Mouse (Mus musculus): ENCODE data around the gene Adtrp. TPM values are rescaled to one million over a fixed set of nuclear protein-coding genes. Genes with fewer than 3 reads are reported as not detected.

Adtrp gene
- total and polyA plus RNA-seq, 2 experiments = 193 to 323 TPM

DNA sequence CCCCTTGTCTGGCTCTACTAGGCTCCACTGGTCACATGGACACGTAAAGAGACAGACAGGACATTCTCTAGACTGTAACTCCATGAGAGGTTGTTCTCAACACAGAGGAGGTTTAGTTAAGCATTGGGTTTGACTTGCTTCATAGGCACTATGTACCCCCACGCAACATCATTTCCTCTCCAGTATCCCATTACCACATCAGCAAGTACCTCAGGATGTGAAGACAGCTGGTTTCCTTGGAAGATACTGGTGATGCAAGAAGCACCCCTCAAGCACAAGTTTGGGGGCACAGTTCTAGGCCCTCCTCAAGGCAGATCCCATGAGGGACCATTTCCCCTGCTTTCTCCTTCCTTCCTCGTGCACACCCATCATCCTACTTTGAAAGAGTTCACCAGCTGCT is 60.8 kb downstream of the Adtrp start:
- Histone ChIP-seq H3K27me3 (ENCODE audit: control insufficient read depth, insufficient read depth, low read length) (no peaks in the 10 kb centered on the region), H3K9ac (ENCODE audit: low read depth, low read length) (no peak overlapping the region), H3K4me1 (ENCODE audit: control insufficient read depth, insufficient read depth, low read length) (no peaks in the 10 kb centered on the region), H3K4me3 (ENCODE audit: insufficient read depth, low read depth, low read length) (no peak overlapping the region), H3K36me3 (ENCODE audit: control insufficient read depth, insufficient read depth, low read length) (peaks cover 5% of the 10 kb centered on the region; the same call in 1 of the 2 replicates), H3K27ac (replicated peaks; ENCODE audit: insufficient read depth, low read depth, low read length) (no peak overlapping the region), H3K79me2 (ENCODE audit: control insufficient read depth, insufficient read depth, low read length) (peaks cover 4% of the 10 kb centered on the region; the same call in 1 of the 2 replicates)
- TF ChIP-seq POLR2A (IDR thresholded peaks at IDR 0.05; ENCODE audit: extremely low read depth, insufficient read depth, low read length) (no peak), CTCF (IDR thresholded peaks at IDR 0.05; ENCODE audit: low read depth, low read length) (no peak)
- 86% methylated on average over 3 of the region's 3 CpGs for WGBS
- DNase-seq (ENCODE audit: extremely low read depth, low read depth, low spot score) = no peak

DNA sequence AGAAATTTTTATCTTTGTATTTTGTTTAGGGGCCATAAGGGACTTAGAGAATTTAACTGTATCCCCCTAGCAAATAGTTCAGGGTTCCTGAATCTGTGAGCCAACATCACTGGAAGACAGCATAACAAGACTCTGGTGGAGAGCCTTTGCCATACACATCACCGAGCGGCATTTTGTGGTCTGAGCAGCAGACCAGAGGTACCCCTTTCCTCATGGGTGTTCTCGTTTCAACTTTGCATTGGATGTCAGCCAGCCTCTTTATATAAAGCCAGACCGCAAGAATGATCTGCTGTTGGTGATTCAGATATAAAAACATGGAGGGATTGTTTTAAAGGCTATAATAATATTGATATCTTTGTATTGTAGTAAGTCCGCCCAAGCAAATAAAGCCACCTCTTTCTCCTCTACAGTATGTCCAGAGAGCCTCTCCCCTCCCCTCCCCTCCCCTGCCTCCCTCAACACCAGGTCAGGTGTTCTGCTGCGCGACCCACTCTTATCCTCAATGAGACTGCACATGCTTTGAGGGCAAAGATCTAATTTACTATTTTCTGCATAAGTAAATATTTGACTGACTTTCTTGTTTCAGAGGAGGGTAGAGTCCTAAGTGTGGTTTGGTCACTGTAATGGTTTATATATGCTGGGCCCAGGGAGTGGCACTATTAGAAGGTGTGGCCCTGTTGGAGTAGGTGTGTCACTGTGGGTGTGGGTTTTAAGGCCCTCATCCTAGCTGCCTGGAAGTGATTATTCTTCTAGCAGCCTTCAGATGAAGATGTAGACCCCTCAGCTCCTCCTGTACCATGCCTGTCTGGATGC is 62.4 kb downstream of the Adtrp start:
- WGBS = 77% methylated on average over 7 of the region's 7 CpGs
- no peak overlapping the region for H3K27ac ChIP-seq (replicated peaks; ENCODE audit: insufficient read depth, low read depth, low read length)
- no peaks in the 10 kb centered on the region for H3K27me3 ChIP-seq (ENCODE audit: control insufficient read depth, insufficient read depth, low read length)
- H3K9ac ChIP-seq (ENCODE audit: low read depth, low read length) = no peak overlapping the region
- H3K4me1 ChIP-seq (ENCODE audit: control insufficient read depth, insufficient read depth, low read length) = no peaks in the 10 kb centered on the region
- DNase-seq (ENCODE audit: extremely low read depth, low read depth, low spot score) = peak; percentile 25
- TF ChIP-seq POLR2A (IDR thresholded peaks at IDR 0.05; ENCODE audit: extremely low read depth, insufficient read depth, low read length) (no peak), CTCF (IDR thresholded peaks at IDR 0.05; ENCODE audit: low read depth, low read length) (no peak)
- H3K79me2 ChIP-seq (ENCODE audit: control insufficient read depth, insufficient read depth, low read length) = peaks cover 4% of the 10 kb centered on the region; the same call in 1 of the 2 replicates
- H3K36me3 ChIP-seq (ENCODE audit: control insufficient read depth, insufficient read depth, low read length) = peaks cover 6% of the 10 kb centered on the region; the same call in 1 of the 2 replicates
- no peak overlapping the region for H3K4me3 ChIP-seq (ENCODE audit: insufficient read depth, low read depth, low read length)

DNA sequence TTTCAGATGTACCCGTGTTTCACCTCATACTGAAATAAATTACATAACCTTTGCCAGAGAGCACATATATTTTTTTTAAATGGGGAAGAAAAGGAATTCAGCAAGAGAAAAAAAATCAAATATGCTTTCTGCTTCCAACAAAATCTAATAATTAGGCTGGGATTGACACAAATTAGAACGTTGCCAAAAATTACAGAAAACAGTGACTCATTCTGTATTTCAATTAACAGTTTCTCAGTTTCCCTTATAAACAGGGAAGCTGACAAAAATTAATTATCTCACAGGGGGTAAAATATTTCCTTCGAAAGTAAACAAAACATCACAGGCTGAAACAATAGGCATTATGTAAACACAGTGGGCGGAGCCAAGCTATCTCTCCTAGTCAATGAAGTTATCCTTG is 67.2 kb downstream of the Adtrp start:
- Histone ChIP-seq H3K27ac (replicated peaks; ENCODE audit: insufficient read depth, low read depth, low read length) (no peak overlapping the region), H3K9ac (ENCODE audit: low read depth, low read length) (no peak overlapping the region), H3K36me3 (ENCODE audit: control insufficient read depth, insufficient read depth, low read length) (peaks cover 18% of the 10 kb centered on the region), H3K4me1 (ENCODE audit: control insufficient read depth, insufficient read depth, low read length) (no peaks in the 10 kb centered on the region), H3K79me2 (ENCODE audit: control insufficient read depth, insufficient read depth, low read length) (no peaks in the 10 kb centered on the region), H3K27me3 (ENCODE audit: control insufficient read depth, insufficient read depth, low read length) (peaks cover 3% of the 10 kb centered on the region; the same call in 1 of the 2 replicates), H3K4me3 (ENCODE audit: insufficient read depth, low read depth, low read length) (no peak overlapping the region)
- TF ChIP-seq CTCF (IDR thresholded peaks at IDR 0.05; ENCODE audit: low read depth, low read length) (no peak), POLR2A (IDR thresholded peaks at IDR 0.05; ENCODE audit: extremely low read depth, insufficient read depth, low read length) (no peak)
- WGBS = 88% methylated on average over 4 of the region's 4 CpGs
- DNase-seq (ENCODE audit: extremely low read depth, low read depth, low spot score) = no peak

DNA sequence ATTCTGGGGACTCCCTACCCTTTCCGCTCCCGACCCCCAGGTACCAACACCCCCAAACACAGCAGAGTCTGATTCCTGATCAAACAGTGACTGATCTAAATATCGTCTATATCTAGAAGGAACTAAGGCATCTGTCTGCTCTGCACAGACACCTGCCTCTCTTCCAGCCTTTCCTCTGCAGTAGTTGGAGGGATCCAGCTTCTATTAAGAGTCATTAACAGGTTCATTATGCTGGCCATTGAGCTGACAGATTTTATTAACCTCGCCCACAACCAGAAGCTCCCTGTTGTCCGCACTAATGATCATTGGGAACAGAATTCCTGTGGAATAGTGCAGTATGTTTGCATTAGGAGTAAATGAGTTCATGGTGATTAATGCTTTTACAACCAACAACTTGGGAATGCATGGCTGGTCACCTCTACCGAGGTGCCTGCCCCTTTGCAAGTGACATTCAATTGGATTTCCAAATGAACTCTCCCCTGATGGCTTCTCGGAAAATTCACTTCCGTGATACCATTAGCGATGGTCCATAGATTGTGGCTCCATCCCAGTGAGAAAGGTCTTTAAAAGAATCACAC is 67.8 kb downstream of the Adtrp start:
- peaks cover 18% of the 10 kb centered on the region for H3K36me3 ChIP-seq (ENCODE audit: control insufficient read depth, insufficient read depth, low read length)
- no peaks in the 10 kb centered on the region for H3K79me2 ChIP-seq (ENCODE audit: control insufficient read depth, insufficient read depth, low read length)
- no peak overlapping the region for H3K4me3 ChIP-seq (ENCODE audit: insufficient read depth, low read depth, low read length)
- DNase-seq (ENCODE audit: extremely low read depth, low read depth, low spot score) = no peak
- no peaks in the 10 kb centered on the region for H3K4me1 ChIP-seq (ENCODE audit: control insufficient read depth, insufficient read depth, low read length)
- no peak overlapping the region for H3K9ac ChIP-seq (ENCODE audit: low read depth, low read length)
- WGBS = 92% methylated on average over 9 of the region's 9 CpGs
- no peak overlapping the region for H3K27ac ChIP-seq (replicated peaks; ENCODE audit: insufficient read depth, low read depth, low read length)
- peaks cover 3% of the 10 kb centered on the region; the same call in 1 of the 2 replicates for H3K27me3 ChIP-seq (ENCODE audit: control insufficient read depth, insufficient read depth, low read length)
- TF ChIP-seq CTCF (IDR thresholded peaks at IDR 0.05; ENCODE audit: low read depth, low read length) (no peak), POLR2A (IDR thresholded peaks at IDR 0.05; ENCODE audit: extremely low read depth, insufficient read depth, low read length) (no peak)

DNA sequence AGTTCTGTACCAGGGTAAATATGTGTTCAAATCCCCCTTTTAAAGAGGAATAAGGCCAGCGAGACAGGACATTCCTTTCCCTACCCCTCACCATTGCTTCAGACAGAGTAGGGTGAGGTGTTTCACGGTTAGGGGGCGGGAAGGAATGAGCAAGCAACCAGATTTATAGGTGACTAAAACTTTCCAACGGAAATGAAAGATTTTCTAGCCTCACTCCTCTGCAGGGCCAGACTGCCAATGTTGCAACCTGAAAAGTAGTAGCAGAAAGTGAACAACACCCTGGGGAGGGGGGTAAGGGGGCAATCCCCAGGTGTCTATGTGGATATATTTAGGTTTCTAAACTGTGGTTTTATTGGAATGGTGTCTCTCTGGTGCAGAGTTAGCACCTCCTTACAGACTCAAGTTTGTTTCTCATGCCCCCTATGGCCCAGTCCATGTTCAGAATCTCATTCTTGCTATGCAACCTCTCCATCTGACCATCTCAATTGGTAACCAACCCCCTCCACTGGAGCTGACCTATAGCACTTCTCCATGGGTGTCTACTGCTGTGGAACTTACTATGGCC is 73.6 kb downstream of the Adtrp start:
- no peaks in the 10 kb centered on the region for H3K79me2 ChIP-seq (ENCODE audit: control insufficient read depth, insufficient read depth, low read length)
- DNase-seq (ENCODE audit: extremely low read depth, low read depth, low spot score) = no peak
- TF ChIP-seq POLR2A (IDR thresholded peaks at IDR 0.05; ENCODE audit: extremely low read depth, insufficient read depth, low read length) = no peak
- TF ChIP-seq CTCF (IDR thresholded peaks at IDR 0.05; ENCODE audit: low read depth, low read length) = no peak
- peaks cover 32% of the 10 kb centered on the region for H3K36me3 ChIP-seq (ENCODE audit: control insufficient read depth, insufficient read depth, low read length)
- WGBS = 91% methylated on average over 4 of the region's 4 CpGs
- H3K27me3 ChIP-seq (ENCODE audit: control insufficient read depth, insufficient read depth, low read length) = peaks cover 3% of the 10 kb centered on the region; the same call in 1 of the 2 replicates
- H3K4me3 ChIP-seq (ENCODE audit: insufficient read depth, low read depth, low read length) = no peak overlapping the region
- H3K9ac ChIP-seq (ENCODE audit: low read depth, low read length) = no peak overlapping the region
- H3K4me1 ChIP-seq (ENCODE audit: control insufficient read depth, insufficient read depth, low read length) = no peaks in the 10 kb centered on the region
- no peak overlapping the region for H3K27ac ChIP-seq (replicated peaks; ENCODE audit: insufficient read depth, low read depth, low read length)

All from liver, adult 2 months (tissue).